Mouse (Mus musculus): Measurements from ENCODE around the gene Nrd1.

DNA sequence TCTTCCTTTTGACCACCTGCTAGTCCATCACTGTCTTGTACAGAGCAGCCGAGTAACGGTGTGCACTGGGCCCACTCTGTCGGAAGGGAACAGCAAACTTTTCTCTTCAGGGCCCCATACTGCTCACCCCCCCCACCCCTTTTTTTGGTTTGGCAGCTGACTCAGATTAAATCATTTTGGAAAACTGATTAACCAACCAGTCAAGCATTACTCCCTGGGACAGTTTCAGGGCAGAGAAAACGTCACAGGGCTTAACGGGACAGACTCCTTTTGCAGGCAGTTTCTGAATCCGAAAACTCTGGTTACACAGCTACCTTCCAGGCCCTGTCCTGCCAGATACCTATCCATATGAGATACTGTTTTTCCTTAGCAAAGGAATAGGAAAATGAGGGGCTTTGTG, 64.5 kb downstream of the Nrd1 start:
- TF ChIP-seq GATA1 (IDR thresholded peaks at IDR 0.05; ENCODE audit: borderline replicate concordance, low read length) (no peak), FLI1 (IDR thresholded peaks at IDR 0.05; ENCODE audit: low read length) (no peak)

Measured in megakaryocyte, embryonic 14.5 days (primary cell).